ENCODE assay signal across 9 mouse cellular contexts in the genomic region with DNA sequence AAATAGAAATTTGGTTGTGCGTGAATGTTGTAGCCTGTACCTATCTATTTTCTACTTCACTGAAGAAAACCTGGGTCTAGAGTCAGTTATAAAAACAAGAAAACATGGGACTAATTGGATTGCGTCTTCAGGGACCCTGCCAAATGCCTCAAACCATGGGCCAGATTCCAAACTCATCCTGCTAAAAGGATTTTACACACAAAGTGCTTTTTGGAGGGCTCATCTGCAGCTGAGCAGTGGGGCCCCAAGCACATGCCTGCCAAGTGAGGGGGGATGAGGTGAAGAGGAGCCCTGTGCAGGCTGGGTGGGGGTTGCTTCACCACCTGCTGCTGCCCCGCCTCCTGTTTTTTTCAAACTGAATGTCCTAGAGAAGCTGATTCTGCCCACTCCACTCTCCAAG.
DNase-seq lines count a peak whose midpoint lies in the region; ATAC-seq lines count a peak whose summit lies in the region.
"Had no signal": no experiment of that assay in that cellular context is flagged by ENCODE, and none has a peak within 500 bp of the region (broad histone marks: within the 10 kb centered on the region; RNA-seq: fewer than 3 reads in every experiment).

No protein-coding gene starts in this region.

- no peak overlapping the region for H3K4me2 ChIP-seq in embryonic facial prominence, embryonic 15.5 days (replicated peaks)

- H3K27me3 ChIP-seq in embryonic facial prominence, embryonic 15.5 days = no peaks in the 10 kb centered on the region
- 0 out of 2 replicates have a peak, but pooled peaks cover 5% of the 10 kb centered on the region for H3K27me3 ChIP-seq in heart, embryonic 10.5 days (ENCODE audit: insufficient read depth, poor library complexity, severe bottlenecking)

- no peak overlapping the region for H3K9ac ChIP-seq in embryonic facial prominence, embryonic 15.5 days

- H3K27ac ChIP-seq in embryonic facial prominence, embryonic 15.5 days (replicated peaks) = peak overlapping the region; percentile 39
- H3K27ac ChIP-seq in heart, embryonic 10.5 days = no peak overlapping the region
- H3K27ac ChIP-seq: left cerebral cortex, adult 2 months had no signal

- H3K4me3 ChIP-seq in embryonic facial prominence, embryonic 15.5 days (replicated peaks) = no peak overlapping the region
- H3K4me3 ChIP-seq in heart, embryonic 10.5 days = no peak overlapping the region
- H3K4me3 ChIP-seq: left cerebral cortex, adult 2 months had no signal

- peak; percentile 58; the same call in 1 of the 2 replicates for ATAC-seq in embryonic facial prominence, embryonic 15.5 days (ENCODE audit: insufficient number of reproducible peaks, low FRiP score, low TSS enrichment, low read depth)

- peaks cover 37% of the 10 kb centered on the region for H3K4me1 ChIP-seq in embryonic facial prominence, embryonic 15.5 days
- peaks cover 13% of the 10 kb centered on the region for H3K4me1 ChIP-seq in heart, embryonic 10.5 days

- peak; percentile 24 for DNase-seq in layer of hippocampus, adult 11-12 months (ENCODE audit: low spot score)
- no peak for DNase-seq in layer of hippocampus, adult 9-11 months
- peak; percentile 28 for DNase-seq in right cerebral cortex, postnatal 25 days
- DNase-seq in right cerebral cortex, postnatal 14 days = no peak
- DNase-seq in thymus, postnatal 10 days (ENCODE audit: low spot score in 2 of 2) = peak; percentile 23 to 38
- DNase-seq in heart, embryonic 10.5 days (ENCODE audit: low spot score) = no peak
- no peak for DNase-seq in ovary, adult 18-20 months (ENCODE audit: low spot score)

- no peaks in the 10 kb centered on the region for H3K9me3 ChIP-seq in embryonic facial prominence, embryonic 15.5 days (replicated peaks)
- H3K9me3 ChIP-seq in heart, embryonic 10.5 days = no peaks in the 10 kb centered on the region

- WGBS in embryonic facial prominence, embryonic 15.5 days = 39% methylated on average over 3 of the region's 3 CpGs
- 94% methylated on average over 3 of the region's 3 CpGs for WGBS in heart, embryonic 10.5 days

- H3K36me3 ChIP-seq in embryonic facial prominence, embryonic 15.5 days = 0 out of 2 replicates have a peak, but pooled peaks cover under 1% of the 10 kb centered on the region
- H3K36me3 ChIP-seq in heart, embryonic 10.5 days = peaks cover 4% of the 10 kb centered on the region; the same call in 1 of the 2 replicates

Comparison
In these comparisons a context has a peak if more than half of its experiments do, and no peak if none do; other contexts are left out.
1. DNase-seq: peak in layer of hippocampus, adult 11-12 months (single experiment), right cerebral cortex, postnatal 25 days (single experiment) and thymus, postnatal 10 days (2 of 2); none in layer of hippocampus, adult 9-11 months (single experiment), right cerebral cortex, postnatal 14 days (single experiment), heart, embryonic 10.5 days (single experiment) and ovary, adult 18-20 months (single experiment).